Mouse (Mus musculus): ENCODE data around the gene Cd300lf.
A peak's percentile ranks its signal among the peaks of the same experiment; 100 is the strongest.

The Cd300lf gene

GRCm38 (mm10) chr11:115106638-115107037 is 27.2 kb downstream of the Cd300lf start:
- no peak for DNase-seq (ENCODE audit: inconsistent ontology term)

GRCm38 (mm10) chr11:115104769-115105563 is 28.8 kb downstream of the Cd300lf start:
- DNase-seq (ENCODE audit: inconsistent ontology term) = no peak

- DNase-seq (ENCODE audit: inconsistent ontology term) = no peak
These were observed 30.1 kb downstream of the Cd300lf start for GRCm38 (mm10) chr11:115103470-115104413.

- no peak for DNase-seq (ENCODE audit: inconsistent ontology term)
These were observed 31.7 kb downstream of the Cd300lf start for GRCm38 (mm10) chr11:115102116-115102515.

- DNase-seq (ENCODE audit: inconsistent ontology term) = no peak
These were observed 32.2 kb downstream of the Cd300lf start for GRCm38 (mm10) chr11:115101615-115102051.

GRCm38 (mm10) chr11:115100741-115101140 is 33.1 kb downstream of the Cd300lf start:
- DNase-seq (ENCODE audit: inconsistent ontology term) = no peak

GRCm38 (mm10) chr11:115100032-115100621 is 33.7 kb downstream of the Cd300lf start:
- no peak for DNase-seq (ENCODE audit: inconsistent ontology term)

- no peak for DNase-seq (ENCODE audit: inconsistent ontology term)
These were observed 34.5 kb downstream of the Cd300lf start for GRCm38 (mm10) chr11:115099241-115099840.

GRCm38 (mm10) chr11:115098203-115098932 is 35.4 kb downstream of the Cd300lf start:
- DNase-seq (ENCODE audit: inconsistent ontology term) = no peak

GRCm38 (mm10) chr11:115092140-115092539 is 41.7 kb downstream of the Cd300lf start:
- DNase-seq (ENCODE audit: inconsistent ontology term) = no peak

GRCm38 (mm10) chr11:115091362-115091901 is 42.4 kb downstream of the Cd300lf start, which contains the start of gene Rab37:
TSS of gene Rab37 (plus strand) at chr11:115091431.
- peak; percentile 56 for DNase-seq (ENCODE audit: inconsistent ontology term)

- no peak for DNase-seq (ENCODE audit: inconsistent ontology term)
These were observed 43.9 kb downstream of the Cd300lf start for GRCm38 (mm10) chr11:115089853-115090252.

- DNase-seq (ENCODE audit: inconsistent ontology term) = no peak
These were observed 47.6 kb downstream of the Cd300lf start for GRCm38 (mm10) chr11:115086213-115086612.

GRCm38 (mm10) chr11:115085064-115085463 is 48.7 kb downstream of the Cd300lf start:
- no peak for DNase-seq (ENCODE audit: inconsistent ontology term)

- DNase-seq (ENCODE audit: inconsistent ontology term) = peak; percentile 12
These were observed 49.2 kb downstream of the Cd300lf start for GRCm38 (mm10) chr11:115084595-115084994.

GRCm38 (mm10) chr11:115083376-115084139 is 50.2 kb downstream of the Cd300lf start:
- peak; percentile 52 for DNase-seq (ENCODE audit: inconsistent ontology term)

- DNase-seq (ENCODE audit: inconsistent ontology term) = no peak
These were observed 51.6 kb downstream of the Cd300lf start for GRCm38 (mm10) chr11:115082196-115082595.

GRCm38 (mm10) chr11:115081373-115081772 is 52.4 kb downstream of the Cd300lf start:
- no peak for DNase-seq (ENCODE audit: inconsistent ontology term)

GRCm38 (mm10) chr11:115080886-115081285 is 52.9 kb downstream of the Cd300lf start:
- DNase-seq (ENCODE audit: inconsistent ontology term) = peak; percentile 53

- DNase-seq (ENCODE audit: inconsistent ontology term) = no peak
These were observed 55.1 kb downstream of the Cd300lf start for GRCm38 (mm10) chr11:115078680-115079079.
